Comparison of ENCODE assay signal across 21 mouse cellular contexts in the genomic region with DNA sequence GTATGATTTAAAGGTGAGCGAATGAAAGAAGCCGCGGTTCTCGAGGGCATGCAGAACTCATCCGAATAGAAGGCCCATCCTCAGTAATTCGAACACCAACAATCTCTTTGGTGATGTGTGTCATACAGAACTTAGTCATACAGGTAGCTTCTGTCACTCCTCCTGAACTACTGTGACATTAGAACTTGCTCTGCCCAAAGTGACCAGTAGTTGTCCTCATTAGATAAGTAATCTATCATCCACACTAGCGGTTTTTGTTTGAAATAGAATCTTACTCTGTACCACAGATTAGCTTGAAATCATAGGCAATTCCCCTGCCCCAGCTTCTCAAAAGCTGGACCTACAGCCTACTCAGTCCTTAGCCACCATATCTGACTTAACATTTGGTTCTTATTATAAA.
DNase-seq lines count a peak whose midpoint lies in the region; ATAC-seq and TF ChIP-seq lines count a peak whose summit lies in the region.
"Had no signal": no experiment of that assay in that cellular context is flagged by ENCODE, and none has a peak within 500 bp of the region (broad histone marks: within the 10 kb centered on the region; RNA-seq: fewer than 3 reads in every experiment).

No protein-coding gene starts in this region.

- no peak overlapping the region for H3K4me2 ChIP-seq in liver, embryonic 11.5 days
- H3K4me2 ChIP-seq: embryonic facial prominence, embryonic 12.5 days; hindbrain, embryonic 14.5 days; liver, embryonic 13.5 days; neural tube, embryonic 12.5 days had no signal

- TF ChIP-seq POLR2A in cerebellum, adult 2 months (IDR thresholded peaks at IDR 0.05; ENCODE audit: borderline replicate concordance, insufficient read depth, low read length), result no peak
- no peak for TF ChIP-seq POLR2A in liver, adult 2 months (IDR thresholded peaks at IDR 0.05; ENCODE audit: extremely low read depth, insufficient read depth, low read length)

- H3K4me1 ChIP-seq in cerebellum, adult 2 months (ENCODE audit: control insufficient read depth, insufficient read depth, low read length), result no peaks in the 10 kb centered on the region
- no peaks in the 10 kb centered on the region for H3K4me1 ChIP-seq in liver, adult 2 months (ENCODE audit: control insufficient read depth, insufficient read depth, low read length)
- no peaks in the 10 kb centered on the region for H3K4me1 ChIP-seq in liver, embryonic 11.5 days (replicated peaks; ENCODE audit: control insufficient read depth, insufficient read depth, low read length)
- H3K4me1 ChIP-seq: embryonic facial prominence, embryonic 12.5 days; liver, embryonic 13.5 days; midbrain, embryonic 10.5 days; neural tube, embryonic 12.5 days had no signal

- H3K9ac ChIP-seq in liver, adult 2 months (ENCODE audit: low read depth, low read length), result no peak overlapping the region
- no peak overlapping the region for H3K9ac ChIP-seq in liver, embryonic 11.5 days (ENCODE audit: low read depth, low read length)
- H3K9ac ChIP-seq: embryonic facial prominence, embryonic 12.5 days; hindbrain, embryonic 14.5 days; liver, embryonic 13.5 days; neural tube, embryonic 12.5 days had no signal

- H3K27ac ChIP-seq in cerebellum, adult 2 months (ENCODE audit: insufficient read depth, low read length), result no peak overlapping the region
- H3K27ac ChIP-seq in liver, adult 2 months (replicated peaks; ENCODE audit: insufficient read depth, low read depth, low read length), result no peak overlapping the region
- H3K27ac ChIP-seq in liver, embryonic 11.5 days (ENCODE audit: low read depth, low read length), result no peak overlapping the region
- H3K27ac ChIP-seq: embryonic facial prominence, embryonic 12.5 days; hindbrain, embryonic 14.5 days; liver, embryonic 13.5 days; midbrain, embryonic 10.5 days; neural tube, embryonic 12.5 days had no signal

- no peaks in the 10 kb centered on the region for H3K9me3 ChIP-seq in liver, embryonic 11.5 days (ENCODE audit: control insufficient read depth, low read length)
- H3K9me3 ChIP-seq: embryonic facial prominence, embryonic 12.5 days; liver, embryonic 13.5 days; midbrain, embryonic 10.5 days; neural tube, embryonic 12.5 days had no signal

- no peak for ATAC-seq in liver, embryonic 11.5 days (replicated peaks; ENCODE audit: low FRiP score)
- ATAC-seq in activated CD4-positive, CD25-positive, alpha-beta regulatory T cell, adult 4 months, result peak; percentile 68
- no peak for ATAC-seq in erythroblast, adult 5-6 weeks (replicated peaks; ENCODE audit: low FRiP score, poor library complexity, severe bottlenecking)
- ATAC-seq: forebrain, embryonic 16.5 days had no signal

- no peak overlapping the region for H3K4me3 ChIP-seq in cerebellum, adult 2 months (replicated peaks; ENCODE audit: insufficient read depth, low read depth, low read length)
- no peak overlapping the region for H3K4me3 ChIP-seq in liver, adult 2 months (ENCODE audit: insufficient read depth, low read depth, low read length)
- H3K4me3 ChIP-seq in liver, embryonic 11.5 days (ENCODE audit: low read depth, low read length), result no peak overlapping the region
- H3K4me3 ChIP-seq: embryonic facial prominence, embryonic 12.5 days; liver, embryonic 13.5 days; midbrain, embryonic 10.5 days; neural tube, embryonic 12.5 days had no signal

- H3K27me3 ChIP-seq in cerebellum, adult 2 months (ENCODE audit: control insufficient read depth, insufficient read depth, low read length), result no peaks in the 10 kb centered on the region
- no peaks in the 10 kb centered on the region for H3K27me3 ChIP-seq in liver, adult 2 months (ENCODE audit: control insufficient read depth, insufficient read depth, low read length)
- H3K27me3 ChIP-seq in liver, embryonic 11.5 days (replicated peaks; ENCODE audit: control insufficient read depth, insufficient read depth, low read length), result no peaks in the 10 kb centered on the region
- H3K27me3 ChIP-seq in splenic B cell, adult 2 months (ENCODE audit: control insufficient read depth, insufficient read depth, low read length, poor library complexity, severe bottlenecking), result no peaks in the 10 kb centered on the region
- H3K27me3 ChIP-seq: embryonic facial prominence, embryonic 12.5 days; liver, embryonic 13.5 days; neural tube, embryonic 12.5 days had no signal

- H3K79me2 ChIP-seq in liver, adult 2 months (ENCODE audit: control insufficient read depth, insufficient read depth, low read length), result no peaks in the 10 kb centered on the region

- H3K36me3 ChIP-seq in liver, adult 2 months (ENCODE audit: control insufficient read depth, insufficient read depth, low read length), result no peaks in the 10 kb centered on the region
- H3K36me3 ChIP-seq in liver, embryonic 11.5 days (ENCODE audit: control insufficient read depth, insufficient read depth, low read length), result no peaks in the 10 kb centered on the region
- H3K36me3 ChIP-seq in splenic B cell, adult 2 months (ENCODE audit: control insufficient read depth, insufficient read depth, low read length, poor library complexity, severe bottlenecking), result no peaks in the 10 kb centered on the region
- H3K36me3 ChIP-seq: embryonic facial prominence, embryonic 12.5 days; liver, embryonic 13.5 days; midbrain, embryonic 10.5 days; neural tube, embryonic 12.5 days had no signal

- peak; percentile 4 to 17 for DNase-seq in cerebellum, postnatal 10 days
- no peak for DNase-seq in cerebellum, adult 2 months
- DNase-seq in liver, adult 2 months (ENCODE audit: extremely low read depth, low read depth, low spot score), result peak; percentile 5
- no peak for DNase-seq in liver, embryonic 11.5 days (ENCODE audit: low spot score)
- peak; percentile 2 for DNase-seq in splenic B cell, adult 2 months (ENCODE audit: low read depth, low spot score)
- DNase-seq in retina, postnatal 1 day, result no peak
- DNase-seq: cerebellum, adult 11-12 months; heart, postnatal 10 days; kidney, adult 2 months; kidney, postnatal 4 days; layer of hippocampus, postnatal 36 days; liver, embryonic 13.5 days; right cerebral cortex, postnatal 14 days; thymus, postnatal 14 days had no signal

- no peak for TF ChIP-seq CTCF in cerebellum, adult 2 months (IDR thresholded peaks at IDR 0.05; ENCODE audit: borderline replicate concordance, insufficient read depth, low read depth, low read length)
- TF ChIP-seq CTCF in liver, adult 2 months (IDR thresholded peaks at IDR 0.05; ENCODE audit: low read depth, low read length), result no peak

- 88% methylated on average over 7 of the region's 7 CpGs for WGBS in cerebellum, adult 2 months
- WGBS in liver, adult 2 months, result 81% methylated on average over 7 of the region's 7 CpGs
- WGBS in liver, embryonic 11.5 days, result 83% methylated on average over 7 of the region's 7 CpGs

Comparison
In these comparisons a context has a peak if more than half of its experiments do, and no peak if none do; other contexts are left out.
1. DNase-seq: peak in cerebellum, postnatal 10 days (2 of 2), liver, adult 2 months (single experiment) and splenic B cell, adult 2 months (single experiment); none in cerebellum, adult 2 months (0 of 2), liver, embryonic 11.5 days (single experiment) and retina, postnatal 1 day (single experiment).